Mouse (Mus musculus) MEL (cell line): ENCODE measurements around the gene Dock10. TPM values are rescaled to one million over a fixed set of nuclear protein-coding genes. Genes with fewer than 3 reads are reported as not detected.

ENCODE experiments used
- DNase-seq: peaks from one replicate; pipeline ENCODE4 v3.0.0; 2011; ENCODE audit warnings: low read depth, low spot score
- H3K27ac ChIP-seq: 2 replicates; pipeline ENCODE4 v1.5.1; 2012; ENCODE audit warnings: low read depth, mild to moderate bottlenecking, control low read depth, low read length, moderate library complexity; ENCODE audit not compliant: control insufficient read depth
- H3K27me3 ChIP-seq, 2 experiments: fragments of 150-350 bp in 1 of 2; sonication (generic) in 1 of 2; 2 replicates each; pipeline ENCODE4 v1.6.1; 2012; ENCODE audit warnings: low read length in 2 of 2, mild to moderate bottlenecking in 2 of 2, improper control_type of control experiment in 1 of 2, moderate library complexity in 1 of 2; ENCODE audit not compliant: insufficient read depth in 2 of 2, control insufficient read depth in 1 of 2
- H3K36me3 ChIP-seq, 2 experiments: 2 replicates each; pipeline ENCODE4 v1.6.1; 2012 to 2014; ENCODE audit warnings: low read length in 2 of 2, improper control_type of control experiment in 1 of 2, inconsistent platforms in 1 of 2, mild to moderate bottlenecking in 1 of 2; ENCODE audit not compliant: insufficient read depth in 2 of 2, control insufficient read depth in 1 of 2
- H3K4me1 ChIP-seq, 2 experiments: fragments of 150-350 bp in 1 of 2; sonication (generic) in 1 of 2; 2 replicates each; pipeline ENCODE4 v1.6.1; 2012; ENCODE audit warnings: low read length in 2 of 2, improper control_type of control experiment in 1 of 2, mild to moderate bottlenecking in 1 of 2; ENCODE audit not compliant: insufficient read depth in 2 of 2, control insufficient read depth in 1 of 2
- H3K4me3 ChIP-seq, 2 experiments: fragments of 150-350 bp in 1 of 2; sonication (generic) in 1 of 2; 2 replicates each; pipeline ENCODE4 v1.5.1; 2012; ENCODE audit warnings: low read depth in 2 of 2, low read length in 2 of 2, mild to moderate bottlenecking in 2 of 2, moderate library complexity in 2 of 2, control low read depth in 1 of 2, improper control_type of control experiment in 1 of 2; ENCODE audit not compliant: control insufficient read depth in 1 of 2, insufficient read depth in 1 of 2
- H3K79me2 ChIP-seq: 2 replicates; pipeline ENCODE4 v1.6.1; 2012; ENCODE audit warnings: mild to moderate bottlenecking, low read length, moderate library complexity; ENCODE audit not compliant: control insufficient read depth, poor library complexity, insufficient read depth
- H3K9ac ChIP-seq: 2 replicates; pipeline ENCODE4 v1.6.1; 2012; ENCODE audit warnings: low read depth, mild to moderate bottlenecking, control low read depth, low read length, moderate library complexity; ENCODE audit not compliant: control insufficient read depth, poor library complexity, severe bottlenecking
- H3K9me3 ChIP-seq: fragments of 150-350 bp; sonication (generic); replicated peaks from 2 replicates; pipeline ENCODE4 v1.6.1; 2012; ENCODE audit warnings: mild to moderate bottlenecking, low read length, improper control_type of control experiment, moderate library complexity; ENCODE audit not compliant: insufficient read depth
- BHLHE40 ChIP-seq: IDR thresholded peaks from 2 replicates; pipeline ENCODE4 v1.6.1; 2012; ENCODE audit warnings: low read depth, mild to moderate bottlenecking, inconsistent platforms, low read length, improper control_type of control experiment, borderline replicate concordance
- CHD2 ChIP-seq: IDR thresholded peaks from 2 replicates; pipeline ENCODE4 v1.6.1; 2011; ENCODE audit warnings: low read length, improper control_type of control experiment
- CTCF ChIP-seq, 3 experiments: IDR thresholded peaks in 2 of 3; conservative IDR thresholded peaks in 1 of 3; 2 replicates each; pipeline ENCODE4 v1.5.1; 2011 to 2012; ENCODE audit warnings: low read length in 3 of 3, low read depth in 2 of 3, mild to moderate bottlenecking in 2 of 3, improper control_type of control experiment in 1 of 3, inconsistent platforms in 1 of 3, mixed read lengths in 1 of 3, moderate library complexity in 1 of 3; ENCODE audit not compliant: control insufficient read depth in 1 of 3, insufficient read depth in 1 of 3, poor library complexity in 1 of 3, severe bottlenecking in 1 of 3
- E2F4 ChIP-seq: IDR thresholded peaks from 2 replicates; pipeline ENCODE4 v1.6.1; 2011; ENCODE audit warnings: low read depth, low read length, improper control_type of control experiment, borderline replicate concordance
- ELF1 ChIP-seq: IDR thresholded peaks from 2 replicates; pipeline ENCODE4 v1.6.1; 2014; ENCODE audit warnings: low read depth, mild to moderate bottlenecking, inconsistent platforms, low read length, improper control_type of control experiment, moderate library complexity
- ETS1 ChIP-seq: IDR thresholded peaks from 2 replicates; pipeline ENCODE4 v1.6.1; 2012; ENCODE audit warnings: low read depth, mild to moderate bottlenecking, inconsistent platforms, low read length, improper control_type of control experiment, moderate library complexity
- GABPA ChIP-seq: IDR thresholded peaks from 2 replicates; pipeline ENCODE4 v1.6.1; 2012; ENCODE audit warnings: low read depth, mild to moderate bottlenecking, inconsistent platforms, low read length, improper control_type of control experiment, moderate library complexity
- GATA1 ChIP-seq: IDR thresholded peaks from 2 replicates; pipeline ENCODE4 v1.6.1; 2011; ENCODE audit warnings: low read depth, low read length, improper control_type of control experiment
- HCFC1 ChIP-seq: IDR thresholded peaks from 2 replicates; pipeline ENCODE4 v1.6.1; 2012; ENCODE audit warnings: low read depth, mild to moderate bottlenecking, inconsistent platforms, low read length, improper control_type of control experiment, moderate library complexity
- JUND ChIP-seq: IDR thresholded peaks from 2 replicates; pipeline ENCODE4 v1.6.1; 2011; ENCODE audit warnings: low read depth, mild to moderate bottlenecking, improper control_type of control experiment, low read length
- MAFK ChIP-seq: IDR thresholded peaks from 2 replicates; pipeline ENCODE4 v1.6.1; 2011; ENCODE audit warnings: low read depth, mild to moderate bottlenecking, low read length, improper control_type of control experiment, borderline replicate concordance
- MAX ChIP-seq: IDR thresholded peaks from 2 replicates; pipeline ENCODE4 v1.6.1; 2011; ENCODE audit warnings: low read length, improper control_type of control experiment
- MAZ ChIP-seq: IDR thresholded peaks from 2 replicates; pipeline ENCODE4 v1.6.1; 2012; ENCODE audit warnings: low read depth, mild to moderate bottlenecking, inconsistent platforms, low read length, improper control_type of control experiment
- MEF2A ChIP-seq: IDR thresholded peaks from 2 replicates; pipeline ENCODE4 v1.6.1; 2014; ENCODE audit warnings: low read depth, mild to moderate bottlenecking, inconsistent platforms, low read length, improper control_type of control experiment; ENCODE audit not compliant: poor library complexity, insufficient replicate concordance, severe bottlenecking; ENCODE audit errors: extremely low read depth
- MYC ChIP-seq: IDR thresholded peaks from 2 replicates; pipeline ENCODE4 v1.6.1; 2011; ENCODE audit warnings: low read depth, mild to moderate bottlenecking, low read length, improper control_type of control experiment, moderate library complexity
- NRF1 ChIP-seq: IDR thresholded peaks from 2 replicates; pipeline ENCODE4 v1.6.1; 2014; ENCODE audit warnings: low read depth, mild to moderate bottlenecking, inconsistent platforms, low read length, improper control_type of control experiment, moderate library complexity; ENCODE audit not compliant: poor library complexity, insufficient read depth, severe bottlenecking
- POLR2A ChIP-seq, 2 experiments: IDR thresholded peaks; 2 replicates each; pipeline ENCODE4 v1.6.1; 2011 to 2012; ENCODE audit warnings: low read length in 2 of 2, mild to moderate bottlenecking in 2 of 2, control low read depth in 1 of 2, improper control_type of control experiment in 1 of 2, low read depth in 1 of 2, moderate library complexity in 1 of 2; ENCODE audit not compliant: control insufficient read depth in 1 of 2, insufficient read depth in 1 of 2, poor library complexity in 1 of 2
- POLR2AphosphoS2 ChIP-seq: IDR thresholded peaks from 2 replicates; pipeline ENCODE4 v1.6.1; 2011; ENCODE audit warnings: low read length, improper control_type of control experiment
- POLR2AphosphoS5 ChIP-seq: IDR thresholded peaks from 2 replicates; pipeline ENCODE4 v1.6.1; 2012; ENCODE audit warnings: low read depth, borderline replicate concordance, mild to moderate bottlenecking, inconsistent platforms, low read length, moderate library complexity, mixed read lengths
- RAD21 ChIP-seq: IDR thresholded peaks from 2 replicates; pipeline ENCODE4 v1.6.1; 2011; ENCODE audit warnings: mild to moderate bottlenecking, low read depth, low read length, improper control_type of control experiment
- RCOR1 ChIP-seq: IDR thresholded peaks from 2 replicates; pipeline ENCODE4 v1.6.1; 2012; ENCODE audit warnings: low read depth, mild to moderate bottlenecking, inconsistent platforms, low read length, improper control_type of control experiment
- SIN3A ChIP-seq: IDR thresholded peaks from 2 replicates; pipeline ENCODE4 v1.6.1; 2012; ENCODE audit warnings: low read length, improper control_type of control experiment, inconsistent platforms
- SMC3 ChIP-seq: IDR thresholded peaks from 2 replicates; pipeline ENCODE4 v1.6.1; 2011; ENCODE audit warnings: low read depth, low read length, improper control_type of control experiment
- TAL1 ChIP-seq: IDR thresholded peaks from 2 replicates; pipeline ENCODE4 v1.6.1; 2012; ENCODE audit warnings: mild to moderate bottlenecking, inconsistent platforms, low read length, moderate library complexity, mixed read lengths
- UBTF ChIP-seq: IDR thresholded peaks from 2 replicates; pipeline ENCODE4 v1.6.1; 2012; ENCODE audit warnings: low read depth, mild to moderate bottlenecking, inconsistent platforms, low read length, improper control_type of control experiment, moderate library complexity, borderline replicate concordance; ENCODE audit not compliant: insufficient read depth
- USF1 ChIP-seq: IDR thresholded peaks from 2 replicates; pipeline ENCODE4 v1.6.1; 2014; ENCODE audit warnings: low read depth, mild to moderate bottlenecking, inconsistent platforms, low read length, improper control_type of control experiment, moderate library complexity
- USF2 ChIP-seq, 2 experiments: IDR thresholded peaks; 2 replicates each; pipeline ENCODE4 v1.6.1; 2011 to 2012; ENCODE audit warnings: improper control_type of control experiment in 2 of 2, low read length in 2 of 2, borderline replicate concordance in 1 of 2, inconsistent platforms in 1 of 2, low read depth in 1 of 2, mild to moderate bottlenecking in 1 of 2; ENCODE audit not compliant: insufficient read depth in 1 of 2
- ZC3H11A ChIP-seq: IDR thresholded peaks from 2 replicates; pipeline ENCODE4 v1.6.1; 2012; ENCODE audit warnings: low read depth, mild to moderate bottlenecking, inconsistent platforms, low read length, improper control_type of control experiment
- ZKSCAN1 ChIP-seq: IDR thresholded peaks from 2 replicates; pipeline ENCODE4 v1.6.1; 2012; ENCODE audit warnings: low read depth, mild to moderate bottlenecking, inconsistent platforms, low read length, improper control_type of control experiment, moderate library complexity
- ZNF384 ChIP-seq: IDR thresholded peaks from 2 replicates; pipeline ENCODE4 v1.6.1; 2012; ENCODE audit warnings: low read depth, mild to moderate bottlenecking, inconsistent platforms, low read length, improper control_type of control experiment
- polyA plus RNA-seq, 2 experiments: library from polyadenylated mRNA; stranded (reverse) in 1 of 2; unstranded in 1 of 2; fragments of >175 nt in 1 of 2; fragments of >200 nt in 1 of 2; gene quantifications; 2 replicates each; pipeline versions ENCODE4 v1.2.1 to v1.2.4; 2012; ENCODE audit warnings: low replicate concordance in 2 of 2, low read depth in 1 of 2; ENCODE audit not compliant: insufficient read length in 2 of 2, insufficient read depth in 1 of 2, missing spikeins in 1 of 2
- total RNA-seq: library from RNA; depleted of rRNA; stranded (reverse); fragments of 300-350 nt; gene quantifications from 2 replicates; pipeline ENCODE4 v1.2.3, GENCODE M21; 2012

Gene Dock10
- total and polyA plus RNA-seq, 3 experiments: 11.5 to 74.0 (median 14.3) TPM

DNA sequence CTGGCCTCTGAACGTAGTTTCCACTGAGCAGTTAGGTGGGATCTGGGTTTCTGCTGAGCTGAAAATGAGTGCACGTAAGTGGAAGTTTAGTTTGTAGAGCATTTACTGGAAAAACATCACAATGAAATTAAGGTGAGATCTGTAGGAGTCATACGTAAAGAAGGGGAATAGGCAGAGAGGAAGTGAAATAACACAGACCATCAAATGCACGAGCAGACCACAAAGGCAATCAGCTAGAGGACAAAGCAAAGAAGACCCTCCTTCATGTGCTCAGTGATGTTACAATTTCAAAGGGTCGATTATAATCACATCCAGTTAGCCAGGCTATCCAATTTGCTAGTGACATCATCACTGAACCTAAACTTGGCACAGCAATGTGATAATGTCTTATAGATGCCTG, 87.3 kb downstream of the Dock10 start:
- no peaks in the 10 kb centered on the region for H3K27me3 ChIP-seq
- H3K27ac ChIP-seq: no peak overlapping the region
- H3K9me3 ChIP-seq: no peaks in the 10 kb centered on the region
- H3K9ac ChIP-seq: no peak overlapping the region
- peaks cover 1 to 7% of the 10 kb centered on the region in 2 experiments for H3K4me1 ChIP-seq
- H3K4me3 ChIP-seq: no peak overlapping the region
- TF ChIP-seq MAZ (no peak), E2F4 (no peak), MAX (no peak), NRF1 (no peak), ZNF384 (no peak), ELF1 (no peak), TAL1 (no peak), UBTF (no peak), SIN3A (no peak), BHLHE40 (no peak), POLR2AphosphoS5 (no peak), CHD2 (no peak), CTCF (IDR thresholded peaks at IDR 0.05 in 2 of 3, conservative IDR thresholded peaks at IDR 0.05 in 1 of 3; ENCODE audit: control insufficient read depth in 1 of 3, insufficient read depth in 1 of 3, low read depth in 2 of 3, low read length in 3 of 3, poor library complexity in 1 of 3, severe bottlenecking in 1 of 3) (no peak), USF2 (IDR thresholded peaks at IDR 0.05; ENCODE audit: borderline replicate concordance in 1 of 2, insufficient read depth in 1 of 2, low read depth in 1 of 2, low read length in 2 of 2) (no peak), SMC3 (no peak), POLR2A (IDR thresholded peaks at IDR 0.05; ENCODE audit: control insufficient read depth in 1 of 2, insufficient read depth in 1 of 2, low read depth in 1 of 2, low read length in 2 of 2, poor library complexity in 1 of 2) (no peak)
- peaks cover 0 to 4% of the 10 kb centered on the region in 2 experiments; a peak in 2 of 4 replicates for H3K36me3 ChIP-seq
- no peak for DNase-seq
- H3K79me2 ChIP-seq: no peaks in the 10 kb centered on the region

DNA sequence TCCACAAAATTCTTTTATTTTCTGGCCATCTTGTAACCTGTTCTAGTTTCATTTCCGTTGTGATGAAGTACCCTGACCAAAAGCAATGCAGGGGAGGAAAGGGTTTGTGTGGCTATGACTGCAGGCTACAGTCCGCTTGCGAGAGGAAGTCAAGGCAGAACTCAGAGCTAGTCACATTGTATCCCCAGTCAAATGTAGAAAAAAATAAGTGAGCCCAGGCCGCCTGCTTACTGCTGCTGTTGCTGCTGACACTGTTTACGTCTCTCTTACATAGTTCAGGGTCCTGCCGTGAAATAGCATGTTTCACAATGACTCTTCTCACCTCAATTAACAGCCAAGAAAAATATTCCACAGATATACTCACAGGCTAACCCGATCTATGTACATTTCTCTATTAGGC, 87.9 kb downstream of the Dock10 start:
- Histone ChIP-seq H3K4me3 (no peak overlapping the region), H3K36me3 (peaks cover 0 to 8% of the 10 kb centered on the region in 2 experiments; a peak in 2 of 4 replicates), H3K9me3 (no peaks in the 10 kb centered on the region), H3K9ac (no peak overlapping the region), H3K27me3 (no peaks in the 10 kb centered on the region), H3K4me1 (peaks cover 3 to 9% of the 10 kb centered on the region in 2 experiments), H3K79me2 (no peaks in the 10 kb centered on the region), H3K27ac (no peak overlapping the region)
- DNase-seq: no peak
- no peak for TF ChIP-seq SIN3A
- TF ChIP-seq RCOR1: no peak
- no peak for TF ChIP-seq MAFK
- TF ChIP-seq POLR2AphosphoS2: no peak
- TF ChIP-seq RAD21: no peak
- no peak for TF ChIP-seq MYC
- no peak for TF ChIP-seq SMC3
- TF ChIP-seq MEF2A: no peak
- TF ChIP-seq GATA1: no peak
- no peak for TF ChIP-seq JUND
- TF ChIP-seq USF1: no peak
- no peak for TF ChIP-seq POLR2A (IDR thresholded peaks at IDR 0.05; ENCODE audit: control insufficient read depth in 1 of 2, insufficient read depth in 1 of 2, low read depth in 1 of 2, low read length in 2 of 2, poor library complexity in 1 of 2)
- no peak for TF ChIP-seq ETS1
- TF ChIP-seq UBTF: no peak
- no peak for TF ChIP-seq ZKSCAN1
- no peak for TF ChIP-seq HCFC1
- TF ChIP-seq ZC3H11A: no peak
- TF ChIP-seq GABPA: no peak
